Mouse (Mus musculus): Measurements from ENCODE around the gene Med24. TPM values are rescaled to one million over a fixed set of nuclear protein-coding genes. Genes with fewer than 3 reads are reported as not detected.
"Not testable (repeated sequence)": the region's sequence is repeated elsewhere in the genome, so short reads cannot be mapped to it uniquely, and the experiment has no call there.

The Med24 gene
- total RNA-seq, 2 experiments from 2014 or later, result 118 to 130 TPM

DNA sequence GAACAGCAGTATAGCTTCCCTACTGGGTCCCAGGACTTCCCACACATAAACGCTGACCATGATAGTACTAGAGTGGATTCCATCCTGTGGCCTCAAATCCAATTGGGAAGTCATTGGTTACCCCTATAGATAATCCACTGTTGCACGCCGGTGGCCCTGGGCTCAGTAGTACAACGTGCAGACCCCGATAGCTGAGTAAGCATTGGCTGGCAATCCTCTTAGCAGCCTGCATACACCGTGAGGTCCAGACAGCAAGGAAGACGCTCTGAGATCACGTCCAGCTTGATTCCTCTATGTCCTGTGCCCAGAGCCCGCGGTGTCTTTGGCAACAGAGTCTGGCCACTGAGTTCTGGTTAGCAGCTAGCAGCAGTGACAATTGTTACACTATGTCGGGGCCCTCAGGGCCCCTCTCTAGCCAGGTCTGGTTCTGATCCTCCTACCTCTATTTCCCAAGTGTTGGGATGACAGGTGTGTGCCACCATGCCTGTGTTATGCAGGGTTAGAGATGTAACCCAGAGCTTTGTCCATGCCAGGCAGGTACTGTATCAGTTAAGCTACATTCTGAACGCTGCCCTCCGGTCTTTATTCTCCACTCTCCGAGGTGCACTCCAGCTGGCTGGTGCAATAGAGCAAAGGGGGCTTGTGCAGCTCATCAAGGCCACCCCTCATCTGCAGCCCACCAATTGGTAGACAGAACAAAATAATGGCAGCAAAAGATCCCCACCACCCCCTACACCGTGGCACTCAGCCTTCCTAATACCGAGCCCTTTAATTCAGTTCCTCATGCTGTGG, 30.2 kb downstream of the Med24 start:
- DNase-seq (ENCODE audit: extremely low spot score in 1 of 2, low spot score in 1 of 2), result no peak

DNA sequence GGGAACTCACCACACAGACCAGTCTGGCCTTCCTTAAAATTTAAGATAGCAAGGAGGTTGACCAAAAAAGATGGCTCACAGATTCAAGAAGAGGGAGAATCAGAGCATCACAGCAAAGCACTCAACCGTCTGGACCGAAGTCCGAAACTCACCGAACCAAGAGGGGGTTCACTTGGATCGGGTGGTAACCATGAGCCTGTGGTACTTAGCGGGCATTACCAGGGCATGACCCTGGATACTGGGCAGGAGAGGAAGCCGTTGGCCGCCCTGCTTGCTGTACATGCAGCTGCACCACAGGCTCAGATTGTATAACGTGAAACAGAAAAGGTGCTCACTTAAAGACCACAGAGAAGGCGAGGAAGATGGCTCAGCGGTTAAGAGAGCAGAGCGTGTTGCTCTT, 32.0 kb downstream of the Med24 start:
- no peak for DNase-seq (ENCODE audit: extremely low spot score in 1 of 2, low spot score in 1 of 2)

- no peak for DNase-seq (ENCODE audit: extremely low spot score in 1 of 2, low spot score in 1 of 2)
Observed at GRCm38 (mm10) chr11:98696454-98697216, 32.6 kb downstream of the Med24 start.

- DNase-seq (ENCODE audit: extremely low spot score in 1 of 2, low spot score in 1 of 2), result no peak
Observed at GRCm38 (mm10) chr11:98695408-98695807, 33.8 kb downstream of the Med24 start.

DNA sequence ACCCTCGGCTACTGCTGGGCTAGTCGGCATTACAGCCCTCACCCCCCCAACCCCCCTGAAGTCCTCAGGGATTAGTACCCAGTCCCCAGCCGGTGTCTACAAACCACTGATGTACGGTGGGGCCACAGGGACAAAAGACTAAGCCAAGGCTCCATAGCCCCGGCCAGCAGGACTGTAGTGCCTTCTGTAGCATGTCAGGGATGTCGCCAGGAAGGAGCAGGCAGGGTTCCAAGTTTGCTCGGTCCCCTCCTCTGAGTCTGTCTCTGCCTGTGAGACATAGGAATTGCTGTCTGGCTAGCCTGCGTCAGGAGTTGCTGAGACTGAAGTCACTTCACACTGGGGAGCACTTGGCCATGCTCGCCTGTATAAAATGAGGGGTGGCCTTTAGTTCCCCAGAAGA, 34.9 kb downstream of the Med24 start:
- DNase-seq (ENCODE audit: extremely low spot score in 1 of 2, low spot score in 1 of 2), result no peak

DNA sequence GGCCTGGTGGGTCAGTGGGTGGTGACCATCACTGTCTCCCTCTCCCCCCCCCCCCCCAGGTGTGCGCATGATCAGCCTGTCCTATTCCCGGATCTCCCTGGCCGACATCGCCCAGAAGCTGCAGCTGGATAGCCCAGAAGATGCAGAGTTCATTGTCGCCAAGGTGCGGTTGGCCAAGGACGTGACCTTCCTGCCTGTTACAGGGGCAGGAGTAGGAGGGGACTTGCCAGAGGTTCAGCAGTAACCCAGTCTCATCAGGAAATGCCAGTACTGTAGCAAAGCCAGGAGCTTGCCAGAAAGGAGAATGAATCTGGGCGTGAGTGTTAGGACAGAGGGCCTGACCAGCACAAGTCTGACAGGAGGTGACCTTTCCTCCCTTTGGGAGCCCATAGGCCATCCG, 35.5 kb downstream of the Med24 start:
- no peak for DNase-seq (ENCODE audit: extremely low spot score in 1 of 2, low spot score in 1 of 2)

DNA sequence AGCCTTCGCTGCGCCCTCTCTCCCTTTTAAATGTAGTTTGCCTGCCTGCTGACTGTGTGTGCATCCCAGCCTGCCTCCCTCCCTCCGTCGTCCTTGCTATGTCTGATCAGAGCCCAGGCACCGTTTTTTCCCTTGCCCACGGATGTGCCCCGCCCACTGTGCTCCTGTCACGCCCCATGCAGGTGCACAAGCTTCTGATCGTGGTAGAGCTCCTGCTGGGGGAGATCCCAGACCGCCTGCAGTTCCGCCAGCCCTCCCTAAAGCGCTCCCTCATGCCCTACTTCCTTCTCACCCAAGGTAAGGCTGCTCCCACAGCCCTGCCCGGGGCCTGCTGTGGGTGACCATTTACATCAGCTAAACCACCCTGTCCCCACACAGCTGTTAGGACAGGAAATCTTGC, 36.0 kb downstream of the Med24 start:
- no peak for DNase-seq (ENCODE audit: extremely low spot score in 1 of 2, low spot score in 1 of 2)

- DNase-seq (ENCODE audit: extremely low spot score in 1 of 2, low spot score in 1 of 2), result no peak
Observed at GRCm38 (mm10) chr11:98688009-98688408, 41.2 kb downstream of the Med24 start.

- no peak for DNase-seq (ENCODE audit: extremely low spot score in 1 of 2, low spot score in 1 of 2)
Observed at GRCm38 (mm10) chr11:98686976-98687375, 42.3 kb downstream of the Med24 start.

DNA sequence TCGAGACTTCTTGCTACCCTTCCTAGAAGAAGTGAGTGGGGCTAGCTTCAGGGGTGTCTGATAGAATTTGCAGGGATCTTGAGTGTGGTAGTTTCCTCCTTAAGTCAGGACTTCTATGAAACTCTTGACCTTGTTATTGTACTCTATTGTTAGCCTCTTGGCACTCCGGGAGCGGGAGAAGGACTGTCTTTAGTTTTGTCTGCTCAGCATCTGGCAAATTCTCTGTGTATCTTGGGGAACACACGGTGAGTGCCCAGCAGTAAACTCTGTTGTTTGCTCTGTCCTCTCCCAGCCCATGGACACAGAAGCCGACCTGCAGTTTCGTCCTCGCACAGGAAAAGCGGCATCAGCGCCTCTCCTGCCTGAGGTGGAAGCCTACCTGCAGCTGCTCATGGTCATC, 43.6 kb downstream of the Med24 start:
- DNase-seq (ENCODE audit: extremely low spot score in 1 of 2, low spot score in 1 of 2), result no peak

DNA sequence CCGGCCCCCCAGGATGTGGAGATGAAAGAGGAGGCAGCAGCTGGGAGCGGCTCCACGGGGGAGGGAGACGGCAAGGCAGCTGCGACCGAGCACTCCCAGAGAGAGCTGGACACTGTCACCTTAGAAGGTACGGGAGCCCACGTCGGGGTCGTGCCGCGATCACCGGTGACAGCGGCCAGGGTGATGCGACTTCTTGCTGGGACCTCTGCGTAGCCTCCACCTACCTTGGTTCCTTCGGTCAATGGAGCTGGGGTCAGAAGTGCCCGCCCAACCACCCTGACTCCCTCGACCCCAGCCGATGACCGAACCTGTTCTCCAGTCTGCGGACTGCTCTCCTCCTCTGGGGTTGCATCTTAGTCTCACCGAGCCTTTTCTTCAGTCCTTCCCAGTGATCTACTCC, 46.4 kb downstream of the Med24 start:
- DNase-seq (ENCODE audit: extremely low spot score in 1 of 2, low spot score in 1 of 2), result no peak

- DNase-seq (ENCODE audit: extremely low spot score in 1 of 2, low spot score in 1 of 2), result peak; percentile 94 to 96
Observed at GRCm38 (mm10) chr11:98681786-98682745, 47.2 kb downstream of the Med24 start, which contains the start of gene Psmd3. Psmd3 (plus strand) TSS chr11:98682554.

DNA sequence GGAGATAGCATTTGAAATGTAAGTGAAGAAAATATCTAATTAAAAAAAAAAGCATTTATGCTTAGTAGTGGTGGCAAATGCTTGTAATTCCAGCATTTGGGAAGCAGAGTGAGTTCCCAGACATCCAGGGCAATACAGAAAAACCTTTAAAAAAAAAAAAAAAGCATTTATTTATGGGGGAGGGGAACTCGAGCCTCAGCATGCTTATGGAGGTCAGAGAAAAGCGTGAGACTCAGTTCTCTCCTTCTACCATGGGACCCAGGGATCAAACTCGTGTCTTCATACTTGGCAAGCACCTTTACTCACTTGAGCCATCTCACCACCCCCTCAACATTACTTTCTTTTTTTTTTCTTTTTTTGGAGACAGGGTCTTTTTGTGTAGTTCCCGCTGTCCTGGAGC, 48.0 kb downstream of the Med24 start:
- DNase-seq (ENCODE audit: extremely low spot score in 1 of 2, low spot score in 1 of 2), result no peak

GRCm38 (mm10) chr11:98680595-98680994, 48.6 kb downstream of the Med24 start:
- DNase-seq (ENCODE audit: extremely low spot score in 1 of 2, low spot score in 1 of 2), result not testable (repeated sequence)

GRCm38 (mm10) chr11:98680023-98680422, 49.2 kb downstream of the Med24 start:
- DNase-seq (ENCODE audit: extremely low spot score in 1 of 2, low spot score in 1 of 2), result no peak

- no peak for DNase-seq (ENCODE audit: extremely low spot score in 1 of 2, low spot score in 1 of 2)
Observed at GRCm38 (mm10) chr11:98675829-98676363, 53.3 kb downstream of the Med24 start.

GRCm38 (mm10) chr11:98673136-98673535, 56.1 kb downstream of the Med24 start:
- peak; percentile 22 to 48 for DNase-seq (ENCODE audit: extremely low spot score in 1 of 2, low spot score in 1 of 2)

- no peak for DNase-seq (ENCODE audit: extremely low spot score in 1 of 2, low spot score in 1 of 2)
Observed at GRCm38 (mm10) chr11:98672482-98672881, 56.8 kb downstream of the Med24 start.

GRCm38 (mm10) chr11:98671857-98672256, 57.4 kb downstream of the Med24 start:
- no peak for DNase-seq (ENCODE audit: extremely low spot score in 1 of 2, low spot score in 1 of 2)

DNA sequence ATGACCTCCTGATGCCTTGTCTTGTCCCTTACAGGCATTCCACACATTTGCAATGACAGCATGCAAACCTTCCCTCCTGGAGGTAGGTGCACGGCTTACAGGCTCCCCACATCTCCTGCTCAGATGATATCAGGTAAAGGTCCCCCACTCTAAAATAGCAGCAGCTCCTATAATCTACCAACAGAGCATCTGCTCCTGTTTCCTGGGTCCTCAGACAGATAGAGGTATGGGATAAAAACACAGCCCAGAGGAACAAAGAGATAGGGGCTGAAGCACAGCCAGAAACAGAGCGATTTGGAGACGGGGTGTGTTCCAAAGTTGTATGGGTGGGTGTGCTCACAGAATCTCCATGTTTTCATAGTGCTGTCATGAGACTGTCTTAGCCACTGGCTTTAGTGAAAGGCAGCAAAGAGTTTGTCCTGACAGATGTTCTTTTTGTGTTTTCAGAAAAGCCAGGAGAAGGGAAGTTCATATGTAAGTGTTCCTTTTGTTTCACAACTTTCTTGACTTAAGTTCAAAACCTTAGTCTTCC, 57.9 kb downstream of the Med24 start:
- no peak for DNase-seq (ENCODE audit: extremely low spot score in 1 of 2, low spot score in 1 of 2)

Data from layer of hippocampus, postnatal 25 days (tissue).